In genomic region chr13:98435245-98435975, GRCm38 (mm10) we compare ENCODE assay signal across 16 mouse cellular contexts. TPM values are rescaled to one million over a fixed set of nuclear protein-coding genes. Genes with fewer than 3 reads are reported as not detected.
"Had no signal": no experiment of that assay in that cellular context is flagged by ENCODE, and none has a peak within 500 bp of the region (broad histone marks: within the 10 kb centered on the region; RNA-seq: fewer than 3 reads in every experiment).

No protein-coding gene starts in this region.

- H3K9ac ChIP-seq: lung, embryonic 14.5 days; midbrain, embryonic 12.5 days; neural tube, embryonic 12.5 days; stomach, embryonic 15.5 days had no signal

- H3K27ac ChIP-seq: midbrain, embryonic 10.5 days; midbrain, embryonic 12.5 days; neural tube, embryonic 12.5 days; stomach, embryonic 15.5 days had no signal

- H3K4me2 ChIP-seq: lung, embryonic 14.5 days; midbrain, embryonic 12.5 days; neural tube, embryonic 12.5 days; stomach, embryonic 15.5 days had no signal

- H3K36me3 ChIP-seq: midbrain, embryonic 10.5 days; midbrain, embryonic 12.5 days; neural tube, embryonic 12.5 days; stomach, embryonic 15.5 days had no signal

- DNase-seq: lung, adult 18-20 months; lung, embryonic 14.5 days; lung, postnatal 10 days; lung, postnatal 4 days; midbrain, embryonic 14.5 days; right cerebral cortex, postnatal 14 days; thymus, adult 18-20 months; thymus, postnatal 14 days; thymus, postnatal 36 days had no signal

- H3K4me1 ChIP-seq: midbrain, embryonic 12.5 days; neural tube, embryonic 12.5 days had no signal

- H3K9me3 ChIP-seq: midbrain, embryonic 10.5 days; midbrain, embryonic 12.5 days; neural tube, embryonic 12.5 days; stomach, embryonic 15.5 days had no signal

- ATAC-seq: midbrain, embryonic 16.5 days had no signal

- H3K4me3 ChIP-seq: midbrain, embryonic 10.5 days; midbrain, embryonic 12.5 days; myocyte; neural tube, embryonic 12.5 days; stomach, embryonic 15.5 days had no signal

RNA-seq across cellular contexts. Expression of gene Gm10320, which starts 56.4 kb away (rescaled TPM):
- total RNA-seq: neutrophil, adult 5-6 weeks had no signal
